Mouse (Mus musculus) cerebellum, postnatal 10 days (tissue): ENCODE measurements around the gene Lrrfip2.

Experiments used
- DNase-seq, 2 experiments: peaks; one replicate each; pipeline ENCODE4 v3.0.0; 2021; ENCODE audit warnings: mixed read lengths in 2 of 2

Gene Lrrfip2

GRCm38 (mm10) chr9:111166612-111167011, 49.2 kb downstream of the Lrrfip2 start:
- DNase-seq, result no peak

- no peak for DNase-seq
Measured at GRCm38 (mm10) chr9:111170430-111170829, 53.0 kb downstream of the Lrrfip2 start.

GRCm38 (mm10) chr9:111174071-111174470, 56.7 kb downstream of the Lrrfip2 start:
- DNase-seq, result no peak

- DNase-seq, result no peak
Measured at GRCm38 (mm10) chr9:111178971-111179370, 61.6 kb downstream of the Lrrfip2 start.

- DNase-seq, result no peak
Measured at GRCm38 (mm10) chr9:111182176-111182575, 64.8 kb downstream of the Lrrfip2 start.

GRCm38 (mm10) chr9:111184929-111185328, 67.5 kb downstream of the Lrrfip2 start:
- DNase-seq, result no peak

- DNase-seq, result no peak
Measured at GRCm38 (mm10) chr9:111186861-111187260, 69.5 kb downstream of the Lrrfip2 start.

- no peak for DNase-seq
Measured at GRCm38 (mm10) chr9:111188731-111189130, 71.3 kb downstream of the Lrrfip2 start.

- no peak for DNase-seq
Measured at GRCm38 (mm10) chr9:111193211-111193610, 75.8 kb downstream of the Lrrfip2 start.

- no peak for DNase-seq
Measured at GRCm38 (mm10) chr9:111197116-111197515, 79.7 kb downstream of the Lrrfip2 start.

- DNase-seq, result no peak
Measured at GRCm38 (mm10) chr9:111197712-111198111, 80.3 kb downstream of the Lrrfip2 start.

GRCm38 (mm10) chr9:111198332-111198731, 80.9 kb downstream of the Lrrfip2 start:
- DNase-seq, result no peak

GRCm38 (mm10) chr9:111200208-111200607, 82.8 kb downstream of the Lrrfip2 start:
- DNase-seq, result no peak

- DNase-seq, result no peak
Measured at GRCm38 (mm10) chr9:111204601-111205375, 87.4 kb downstream of the Lrrfip2 start.

- DNase-seq, result no peak
Measured at GRCm38 (mm10) chr9:111207683-111208082, 90.3 kb downstream of the Lrrfip2 start.

GRCm38 (mm10) chr9:111208185-111208584, 90.8 kb downstream of the Lrrfip2 start:
- no peak for DNase-seq

- DNase-seq, result no peak
Measured at GRCm38 (mm10) chr9:111209158-111209699, 91.8 kb downstream of the Lrrfip2 start.

GRCm38 (mm10) chr9:111210412-111210811, 93.0 kb downstream of the Lrrfip2 start:
- DNase-seq, result no peak

- no peak for DNase-seq
Measured at GRCm38 (mm10) chr9:111211122-111212041, 94.0 kb downstream of the Lrrfip2 start.

GRCm38 (mm10) chr9:111213501-111213900, 96.1 kb downstream of the Lrrfip2 start:
- no peak for DNase-seq

GRCm38 (mm10) chr9:111216424-111216823, 99.0 kb downstream of the Lrrfip2 start:
- DNase-seq, result no peak

GRCm38 (mm10) chr9:111220551-111221080, 103.2 kb downstream of the Lrrfip2 start:
- no peak for DNase-seq

- no peak for DNase-seq
Measured at GRCm38 (mm10) chr9:111221580-111221979, 104.2 kb downstream of the Lrrfip2 start.
